Mouse (Mus musculus) limb, embryonic 11.5 days (tissue): ENCODE results near the gene Elp4. TPM values are rescaled to one million over a fixed set of nuclear protein-coding genes. Genes with fewer than 3 reads are reported as not detected.

ENCODE experiments used
- ATAC-seq: fragments of 200-750 bp; cut with Nextera tagmentation; 2 replicates; pipeline ENCODE4 v1.8.0; 2017; ENCODE audit warnings: low read depth; ENCODE audit not compliant: insufficient number of reproducible peaks, low FRiP score, low TSS enrichment
- DNase-seq: peaks from one replicate; pipeline ENCODE4 v3.0.0-alpha.2; 2015; ENCODE audit warnings: low spot score
- H3K27ac ChIP-seq: fragments of 300-500 bp; sonication (generic); replicated peaks from 2 replicates; pipeline ENCODE4 v1.5.1; 2014; ENCODE audit warnings: low read depth, mild to moderate bottlenecking, low read length
- H3K27me3 ChIP-seq: fragments of 300-500 bp; sonication (generic); 2 replicates; pipeline ENCODE4 v1.6.1; 2014; ENCODE audit warnings: mild to moderate bottlenecking, low read length, mixed read lengths; ENCODE audit not compliant: control insufficient read depth, insufficient read depth
- H3K36me3 ChIP-seq: fragments of 300-500 bp; sonication (generic); 2 replicates; pipeline ENCODE4 v1.6.1; 2014; ENCODE audit warnings: mild to moderate bottlenecking, low read length, moderate library complexity, mixed read lengths; ENCODE audit not compliant: control insufficient read depth, insufficient read depth
- H3K4me1 ChIP-seq: fragments of 300-500 bp; sonication (generic); 2 replicates; pipeline ENCODE4 v1.6.1; 2014; ENCODE audit warnings: low read length, mixed read lengths; ENCODE audit not compliant: control insufficient read depth, insufficient read depth
- H3K4me2 ChIP-seq: fragments of 300-500 bp; sonication (generic); 2 replicates; pipeline ENCODE4 v1.6.1; 2014; ENCODE audit warnings: low read depth, mild to moderate bottlenecking, moderate library complexity; ENCODE audit not compliant: severe bottlenecking
- H3K4me3 ChIP-seq: fragments of 300-500 bp; sonication (generic); 2 replicates; pipeline ENCODE4 v1.5.1; 2014; ENCODE audit warnings: low read depth, low read length
- H3K9ac ChIP-seq: fragments of 300-500 bp; sonication (generic); 2 replicates; pipeline ENCODE4 v1.6.1; 2014; ENCODE audit warnings: mild to moderate bottlenecking, low read length
- H3K9me3 ChIP-seq: fragments of 300-500 bp; sonication (generic); 2 replicates; pipeline ENCODE4 v1.6.1; 2016; ENCODE audit warnings: low read length; ENCODE audit not compliant: control insufficient read depth
- WGBS: fragments of 180-500 bp; shearing (Covaris S2); extraction: QIAGEN DNeasy Blood & Tissue Kit; methylation state at CpG from one replicate; pipeline ENCODE4 v1.1.7; 2014; 5-methylcytosine and 5-hydroxymethylcytosine counted together
- polyA plus RNA-seq: library from polyadenylated mRNA; unstranded; fragments of >200 nt; fragmentation: Nextera tagmentation; extraction: Ambion mirVana; gene quantifications from 2 replicates; pipeline ENCODE4 v1.2.1, GENCODE M21; 2014

The Elp4 gene
- polyA plus RNA-seq = 43.5 and 48.4 TPM in 2 replicates

DNA sequence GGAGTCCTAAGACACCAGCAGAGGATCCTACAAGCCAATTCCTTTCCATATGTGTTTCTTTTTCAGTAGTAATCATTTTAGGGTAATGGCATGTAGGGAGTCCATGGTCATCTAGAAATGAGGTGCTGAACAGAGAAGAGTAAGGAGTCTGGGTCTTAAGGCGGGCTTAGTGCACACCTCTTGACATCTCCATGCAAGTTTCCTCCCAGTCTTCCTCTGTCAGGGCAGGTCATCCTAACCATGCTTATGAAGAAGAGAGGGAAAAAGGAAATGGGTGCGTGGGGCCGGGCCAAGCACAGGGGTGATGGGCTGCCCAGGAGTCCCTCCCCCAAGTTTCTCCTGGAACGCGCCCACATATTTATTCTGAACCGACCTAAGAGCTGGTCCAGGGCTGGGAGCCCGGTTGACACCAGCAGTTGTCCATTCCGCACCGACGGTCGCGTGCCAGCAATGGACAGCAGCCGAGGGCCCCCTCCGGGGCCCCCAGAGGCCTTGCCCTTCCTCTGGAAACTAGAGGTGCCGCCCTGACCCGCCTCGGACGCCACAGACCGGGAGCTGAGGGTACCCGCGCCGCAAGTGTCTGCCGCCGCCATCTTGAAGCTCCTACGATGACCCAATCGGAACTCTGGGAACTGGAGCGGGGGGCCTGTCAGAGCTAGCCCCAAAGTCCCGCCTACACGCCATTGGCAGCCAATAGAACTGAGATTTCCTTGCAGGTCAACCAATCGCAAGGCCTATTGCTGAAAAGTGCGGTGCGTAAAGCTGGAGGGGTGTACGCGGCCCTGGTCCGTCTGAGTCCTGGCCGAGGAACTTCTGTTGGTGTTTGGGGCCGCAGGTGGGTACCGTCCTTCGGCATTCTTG lies at the start of gene Elp4, which contains the start of gene Immp1l:
Elp4 (minus strand) TSS at position 669 of the 861 bp plus-strand sequence.
Immp1l (plus strand) TSS at position 743 of the 861 bp plus-strand sequence.
- H3K4me1 ChIP-seq = peaks cover 2% of the 10 kb centered on the region; the same call in 1 of the 2 replicates
- H3K27me3 ChIP-seq = no peaks in the 10 kb centered on the region
- peak within 1 kb of the TSS; percentile 77 for H3K9ac ChIP-seq
- peak; percentile 100 for ATAC-seq
- H3K4me2 ChIP-seq = peak within 1 kb of the TSS; percentile 68
- WGBS = under 1% methylated on average over 39 of the region's 39 CpGs
- DNase-seq = peak; percentile 97
- H3K36me3 ChIP-seq = no peaks in the 10 kb centered on the region
- no peaks in the 10 kb centered on the region for H3K9me3 ChIP-seq
- no peak within 1 kb of the TSS for H3K27ac ChIP-seq
- H3K4me3 ChIP-seq = peak within 1 kb of the TSS; percentile 83

DNA sequence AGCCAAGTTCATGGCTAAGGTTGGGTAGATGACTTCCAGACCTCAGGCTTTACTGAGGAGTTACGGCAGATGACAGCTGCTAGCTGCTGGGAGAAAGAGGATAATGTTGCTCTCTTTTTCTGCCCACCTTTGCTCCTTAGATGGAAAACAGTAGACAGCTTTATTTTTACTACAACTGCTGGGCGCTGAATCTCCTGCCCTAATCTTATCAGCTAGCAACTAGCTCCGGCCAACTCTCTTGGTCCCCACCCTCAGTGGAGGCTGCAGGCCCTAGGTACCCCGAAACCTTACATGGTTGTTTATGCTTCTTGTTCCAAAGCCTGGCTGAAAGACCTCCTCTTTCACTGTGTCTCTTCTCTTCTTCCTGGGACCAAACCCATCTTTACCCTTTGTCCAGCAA lies 49.5 kb upstream of the Elp4 start:
- WGBS = 85% methylated on average over 4 of the region's 4 CpGs
- H3K9me3 ChIP-seq = no peaks in the 10 kb centered on the region
- no peak overlapping the region for H3K4me3 ChIP-seq
- no peaks in the 10 kb centered on the region for H3K36me3 ChIP-seq
- no peak for DNase-seq
- H3K27me3 ChIP-seq = no peaks in the 10 kb centered on the region
- H3K4me2 ChIP-seq = no peak overlapping the region
- H3K9ac ChIP-seq = no peak overlapping the region
- no peak overlapping the region for H3K27ac ChIP-seq
- no peak for ATAC-seq
- no peaks in the 10 kb centered on the region for H3K4me1 ChIP-seq

DNA sequence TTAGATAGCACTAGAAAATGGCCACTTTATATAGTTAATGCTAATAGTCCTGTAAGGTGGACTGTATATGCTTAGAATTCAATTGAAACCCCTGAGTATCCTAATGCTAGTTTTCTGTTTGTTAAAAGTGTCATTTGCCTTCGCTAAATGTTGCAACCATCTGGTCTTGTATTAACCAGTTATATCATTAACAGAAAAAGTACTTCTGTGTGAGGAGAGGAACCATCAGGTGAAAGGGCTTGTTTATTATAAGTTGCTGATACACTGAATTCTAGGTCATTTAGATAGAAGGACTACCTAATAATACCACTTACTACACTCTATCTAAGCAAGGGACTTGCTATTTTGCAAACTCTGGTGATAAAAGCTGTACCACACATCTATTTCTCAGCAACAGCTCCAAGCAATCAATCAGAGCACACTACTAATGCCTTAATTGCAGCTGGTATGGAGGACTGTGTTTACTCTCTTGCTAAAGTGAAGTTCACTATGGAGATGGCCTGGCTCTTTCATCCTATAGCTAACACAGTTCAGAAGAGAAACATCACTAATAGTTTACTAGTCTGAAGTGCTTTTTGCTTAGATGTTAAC lies 47.1 kb upstream of the Elp4 start:
- Histone ChIP-seq H3K4me3 (no peak overlapping the region), H3K9ac (no peak overlapping the region), H3K4me2 (no peak overlapping the region), H3K9me3 (no peaks in the 10 kb centered on the region), H3K27me3 (no peaks in the 10 kb centered on the region), H3K4me1 (no peaks in the 10 kb centered on the region), H3K36me3 (no peaks in the 10 kb centered on the region), H3K27ac (no peak overlapping the region)
- no peak for ATAC-seq
- 90% methylated on average over 1 of the region's 1 CpGs for WGBS
- no peak for DNase-seq

DNA sequence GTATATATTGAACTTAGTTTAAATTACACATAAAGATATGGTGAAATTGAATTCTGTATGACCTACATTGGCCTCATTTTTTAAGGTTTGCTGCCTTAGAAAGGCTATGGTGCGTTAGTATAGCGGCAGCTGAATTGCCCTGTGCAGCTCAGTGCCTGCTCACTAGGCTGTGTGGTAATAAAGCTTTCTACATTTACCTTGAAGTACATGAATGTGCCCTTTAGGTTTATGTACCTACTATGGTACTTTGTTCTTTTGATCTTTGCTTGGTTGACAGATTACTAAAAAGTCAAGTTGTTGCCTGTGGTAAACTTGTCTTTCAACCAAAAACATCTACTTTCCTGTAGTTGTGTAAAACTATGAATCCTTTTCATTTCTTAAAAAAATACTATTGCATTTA lies 45.8 kb upstream of the Elp4 start:
- Histone ChIP-seq H3K9me3 (no peaks in the 10 kb centered on the region), H3K4me1 (no peaks in the 10 kb centered on the region), H3K4me2 (no peak overlapping the region), H3K36me3 (no peaks in the 10 kb centered on the region), H3K27me3 (no peaks in the 10 kb centered on the region), H3K27ac (no peak overlapping the region), H3K4me3 (no peak overlapping the region), H3K9ac (no peak overlapping the region)
- no peak for DNase-seq
- no peak for ATAC-seq
- WGBS = 94% methylated on average over 2 of the region's 2 CpGs

DNA sequence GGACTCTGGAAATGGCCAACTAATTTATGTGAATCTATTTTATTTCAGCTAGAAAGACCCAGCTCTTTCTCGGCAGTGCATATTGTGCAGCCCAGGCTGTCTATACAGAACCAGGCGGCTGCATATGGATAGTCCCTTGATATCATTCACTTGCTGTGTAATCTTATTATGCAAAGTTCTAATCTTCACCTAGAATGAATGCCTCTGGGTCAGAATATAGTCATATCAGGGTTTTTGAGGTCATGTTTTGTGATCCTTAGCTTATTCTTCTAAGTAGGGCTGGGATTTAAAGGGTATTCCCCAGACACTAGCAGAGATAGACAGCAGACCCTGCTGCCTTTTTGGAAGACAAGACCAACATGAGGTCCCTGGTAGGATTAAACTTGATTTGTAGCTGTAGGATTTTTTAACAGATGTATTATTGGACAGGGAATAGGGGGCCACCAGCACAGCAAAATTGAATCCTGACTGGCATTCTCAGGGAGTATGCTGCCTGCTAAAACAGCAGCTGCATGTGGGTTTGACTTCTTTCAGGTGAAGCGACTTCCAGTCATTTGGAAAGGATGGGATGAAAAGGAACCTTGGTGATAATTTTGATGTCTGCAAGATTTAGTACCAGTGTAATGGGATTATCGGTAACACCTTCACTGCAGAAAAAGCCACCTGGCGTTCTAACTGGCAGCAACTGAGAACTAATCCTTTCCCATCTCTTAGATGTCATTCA lies 13.4 kb upstream of the Elp4 start:
- Histone ChIP-seq H3K9ac (no peak overlapping the region), H3K4me2 (no peak overlapping the region), H3K4me1 (no peaks in the 10 kb centered on the region), H3K36me3 (no peaks in the 10 kb centered on the region), H3K9me3 (no peaks in the 10 kb centered on the region), H3K4me3 (no peak overlapping the region), H3K27ac (no peak overlapping the region), H3K27me3 (no peaks in the 10 kb centered on the region)
- WGBS = 71% methylated on average over 5 of the region's 5 CpGs
- no peak for ATAC-seq
- DNase-seq = no peak

DNA sequence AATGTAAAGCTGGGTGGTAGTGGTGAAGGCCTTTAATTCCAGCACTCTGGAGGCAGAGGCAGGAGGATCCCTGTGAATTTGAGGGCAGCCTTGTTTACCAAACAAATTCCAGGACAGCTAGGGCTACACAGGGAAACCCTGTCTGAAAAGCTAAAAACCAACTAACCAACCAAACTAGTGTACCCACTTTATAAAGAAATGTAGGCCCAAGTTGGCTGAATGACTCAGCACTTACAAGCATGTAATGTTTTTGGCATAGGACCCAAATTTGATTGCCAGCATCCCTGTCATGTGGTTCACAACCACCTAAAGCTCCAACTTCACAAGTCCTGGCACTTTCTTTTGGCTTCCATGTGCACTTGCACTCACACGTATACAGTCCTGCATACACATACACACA lies 12.3 kb upstream of the Elp4 start:
- WGBS = 89% methylated on average over 1 of the region's 1 CpGs
- Histone ChIP-seq H3K27ac (no peak overlapping the region), H3K27me3 (no peaks in the 10 kb centered on the region), H3K36me3 (no peaks in the 10 kb centered on the region), H3K4me1 (no peaks in the 10 kb centered on the region), H3K4me2 (no peak overlapping the region), H3K9me3 (no peaks in the 10 kb centered on the region), H3K4me3 (no peak overlapping the region), H3K9ac (no peak overlapping the region)
- no peak for DNase-seq
- no peak for ATAC-seq

DNA sequence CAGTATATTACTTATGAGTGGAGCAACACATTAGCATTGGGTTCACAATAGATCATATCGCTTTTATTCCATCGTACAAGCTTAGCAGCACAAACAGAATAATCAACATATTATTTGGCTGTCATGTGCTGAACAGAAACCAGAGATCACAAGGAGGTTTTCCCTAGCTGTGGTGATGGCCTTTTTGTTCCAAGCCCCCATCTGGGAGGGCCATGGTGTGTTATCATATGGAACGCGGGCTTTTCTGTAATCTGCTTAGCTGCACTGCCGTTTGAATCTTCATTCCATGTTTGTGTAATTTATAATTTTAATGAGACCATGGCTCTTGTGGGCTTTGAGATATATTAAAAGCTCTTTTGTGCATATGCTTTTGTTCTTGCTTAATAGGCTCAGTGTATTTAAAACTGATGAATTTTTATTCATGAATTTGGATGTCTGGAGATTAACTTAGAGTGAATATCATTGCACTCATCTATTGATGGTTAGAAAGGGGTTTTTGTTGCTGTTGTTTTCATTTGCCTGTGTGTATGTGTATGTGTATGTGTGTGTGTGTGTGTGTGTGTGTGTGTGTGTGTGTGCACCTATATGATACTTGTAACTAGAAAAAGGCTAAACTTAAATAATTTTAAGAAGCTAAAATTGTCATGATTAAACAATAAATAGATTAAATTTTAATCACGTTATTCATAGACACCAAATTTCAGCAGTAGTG lies 9.4 kb upstream of the Elp4 start:
- 95% methylated on average over 6 of the region's 6 CpGs for WGBS
- ATAC-seq = no peak
- Histone ChIP-seq H3K36me3 (peaks cover 3% of the 10 kb centered on the region; the same call in 1 of the 2 replicates), H3K9ac (no peak overlapping the region), H3K4me2 (no peak overlapping the region), H3K4me1 (no peaks in the 10 kb centered on the region), H3K4me3 (no peak overlapping the region), H3K9me3 (no peaks in the 10 kb centered on the region), H3K27ac (no peak overlapping the region), H3K27me3 (no peaks in the 10 kb centered on the region)
- DNase-seq = no peak

DNA sequence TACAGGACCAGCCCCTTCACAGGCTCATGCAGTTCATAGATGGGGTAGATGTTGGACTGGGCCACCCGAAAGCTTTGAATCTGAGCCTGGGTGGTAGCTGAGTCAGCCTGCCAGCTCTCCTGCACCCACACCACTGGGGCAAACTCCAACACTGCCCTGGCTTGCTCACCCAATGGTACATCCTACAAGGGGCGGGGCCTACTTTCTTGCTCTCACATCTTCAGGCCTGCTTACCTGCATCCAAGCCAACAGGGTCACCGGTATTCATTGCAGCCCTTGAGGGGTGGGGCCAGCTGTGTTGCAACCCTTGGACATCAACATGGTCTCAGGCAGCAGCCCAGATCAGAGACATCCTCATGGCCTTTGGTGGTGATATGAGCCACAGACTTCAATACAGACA lies 6.2 kb upstream of the Elp4 start:
- H3K4me1 ChIP-seq = no peaks in the 10 kb centered on the region
- H3K36me3 ChIP-seq = peaks cover 3% of the 10 kb centered on the region; the same call in 1 of the 2 replicates
- no peaks in the 10 kb centered on the region for H3K9me3 ChIP-seq
- DNase-seq (no peak), ATAC-seq (no peak)
- H3K4me3 ChIP-seq = no peak overlapping the region
- no peak overlapping the region for H3K4me2 ChIP-seq
- no peaks in the 10 kb centered on the region for H3K27me3 ChIP-seq
- H3K9ac ChIP-seq = no peak overlapping the region
- WGBS = 88% methylated on average over 3 of the region's 3 CpGs
- H3K27ac ChIP-seq = no peak overlapping the region
